Mouse (Mus musculus): Measurements from ENCODE around the gene Gm11596.
"Not testable (repeated sequence)": the region's sequence is repeated elsewhere in the genome, so short reads cannot be mapped to it uniquely, and the experiment has no call there.

Gm11596 gene

GRCm38 (mm10) chr11:99793367-99793766, at the start of gene Gm11596:
Gm11596 (minus strand) TSS chr11:99793467.
- DNase-seq (ENCODE audit: low read depth) = no peak

GRCm38 (mm10) chr11:99842185-99842584, 48.9 kb upstream of the Gm11596 start:
- no peak for DNase-seq (ENCODE audit: low read depth)

GRCm38 (mm10) chr11:99837966-99838365, 44.7 kb upstream of the Gm11596 start, which contains the start of gene 2300003K06Rik:
2300003K06Rik (minus strand) TSS chr11:99838066.
- DNase-seq (ENCODE audit: low read depth) = no peak

GRCm38 (mm10) chr11:99815566-99815965, 22.3 kb upstream of the Gm11596 start, which contains the start of gene Gm11564:
Gm11564 (minus strand) TSS chr11:99815666.
- DNase-seq (ENCODE audit: low read depth) = not testable (repeated sequence)

- DNase-seq (ENCODE audit: low read depth) = not testable (repeated sequence)
Observed at GRCm38 (mm10) chr11:99809792-99810191, 16.5 kb upstream of the Gm11596 start, which contains the start of gene Krtap4-13. Krtap4-13 (minus strand) TSS chr11:99809892.

GRCm38 (mm10) chr11:99804346-99804745, 11.1 kb upstream of the Gm11596 start, which contains the start of gene Gm11554:
Gm11554 (minus strand) TSS chr11:99804446.
- DNase-seq (ENCODE audit: low read depth) = not testable (repeated sequence)

GRCm38 (mm10) chr11:99798832-99799231, 5.6 kb upstream of the Gm11596 start, which contains the start of gene Gm11569:
Gm11569 (minus strand) TSS chr11:99798932.
- not testable (repeated sequence) for DNase-seq (ENCODE audit: low read depth)

- DNase-seq (ENCODE audit: low read depth) = not testable (repeated sequence)
Observed at GRCm38 (mm10) chr11:99784900-99785299, 8.4 kb downstream of the Gm11596 start, which contains the start of gene Krtap4-9. Krtap4-9 (plus strand) TSS chr11:99785200.

GRCm38 (mm10) chr11:99780604-99781003, 12.7 kb downstream of the Gm11596 start, which contains the start of gene Krtap4-8:
Krtap4-8 (minus strand) TSS chr11:99780704.
- DNase-seq (ENCODE audit: low read depth) = no peak

GRCm38 (mm10) chr11:99778401-99778800, 14.9 kb downstream of the Gm11596 start:
- no peak for DNase-seq (ENCODE audit: low read depth)

GRCm38 (mm10) chr11:99772813-99773212, 20.5 kb downstream of the Gm11596 start, which contains the start of gene Gm11595:
Gm11595 (minus strand) TSS chr11:99772913.
- DNase-seq (ENCODE audit: low read depth) = not testable (repeated sequence)

- DNase-seq (ENCODE audit: low read depth) = no peak
Observed at GRCm38 (mm10) chr11:99768410-99768809, 24.9 kb downstream of the Gm11596 start.

GRCm38 (mm10) chr11:99758877-99759276, 34.4 kb downstream of the Gm11596 start:
- DNase-seq (ENCODE audit: low read depth) = no peak

- DNase-seq (ENCODE audit: low read depth) = no peak
Observed at GRCm38 (mm10) chr11:99743985-99744384, 49.3 kb downstream of the Gm11596 start.

Measured in induced T-regulatory cell, adult 2 months (primary cell).